Mouse (Mus musculus): ENCODE results near the gene Fam129a. TPM values are rescaled to one million over a fixed set of nuclear protein-coding genes. Genes with fewer than 3 reads are reported as not detected.

The Fam129a gene
- total RNA-seq, 1 experiment, result 7.5 TPM

- no peak for TF ChIP-seq CHD2 (IDR thresholded peaks at IDR 0.05; ENCODE audit: low read depth, low read length)
- no peak for TF ChIP-seq HCFC1 (IDR thresholded peaks at IDR 0.05; ENCODE audit: borderline replicate concordance, insufficient read depth, low read length)
- TF ChIP-seq ZC3H11A (IDR thresholded peaks at IDR 0.05; ENCODE audit: borderline replicate concordance, low read depth, low read length), result no peak
- no peak for TF ChIP-seq ZNF384 (IDR thresholded peaks at IDR 0.05; ENCODE audit: low read depth, low read length)
- no peak for TF ChIP-seq MAFK (IDR thresholded peaks at IDR 0.05; ENCODE audit: insufficient read depth, low read depth, low read length)
- no peak overlapping the region for H3K27ac ChIP-seq (ENCODE audit: insufficient read depth, low read depth, low read length, poor library complexity, severe bottlenecking)
- no peak overlapping the region for H3K4me3 ChIP-seq (ENCODE audit: insufficient read depth in 1 of 2, low read depth in 1 of 2, low read length in 2 of 2, poor library complexity in 1 of 2, severe bottlenecking in 1 of 2)
- H3K4me1 ChIP-seq (ENCODE audit: control insufficient read depth in 2 of 2, insufficient read depth in 2 of 2, low read length in 2 of 2, poor library complexity in 1 of 2), result peaks cover 7 to 11% of the 10 kb centered on the region in 2 experiments
- no peak for DNase-seq (ENCODE audit: low read depth, low spot score)
- no peak overlapping the region for H3K9ac ChIP-seq (ENCODE audit: insufficient read depth, low read depth, low read length, poor library complexity, severe bottlenecking)
- in situ Hi-C loops (cut with MboI; ENCODE audit: low sequenced_read_pairs in 2 of 2, unreplicated experiment in 2 of 2), result no loop called here
- H3K9me3 ChIP-seq (ENCODE audit: control insufficient read depth, insufficient read depth, low read depth, low read length), result no peaks in the 10 kb centered on the region
- H3K36me3 ChIP-seq (ENCODE audit: control insufficient read depth, insufficient read depth, low read length, poor library complexity, severe bottlenecking), result no peaks in the 10 kb centered on the region
Observed at GRCm38 (mm10) chr1:151680971-151681370, 110.0 kb downstream of the Fam129a start.

GRCm38 (mm10) chr1:151682896-151683295 is 111.9 kb downstream of the Fam129a start:
- TF ChIP-seq CHD2 (IDR thresholded peaks at IDR 0.05; ENCODE audit: low read depth, low read length), result no peak
- in situ Hi-C loops (cut with MboI; ENCODE audit: low sequenced_read_pairs in 2 of 2, unreplicated experiment in 2 of 2), result no loop called here
- H3K36me3 ChIP-seq (ENCODE audit: control insufficient read depth, insufficient read depth, low read length, poor library complexity, severe bottlenecking), result no peaks in the 10 kb centered on the region

GRCm38 (mm10) chr1:151684451-151684892 is 113.5 kb downstream of the Fam129a start:
- H3K27ac ChIP-seq (ENCODE audit: insufficient read depth, low read depth, low read length, poor library complexity, severe bottlenecking), result no peak overlapping the region
- no peak for TF ChIP-seq ZNF384 (IDR thresholded peaks at IDR 0.05; ENCODE audit: low read depth, low read length)
- no peak for TF ChIP-seq HCFC1 (IDR thresholded peaks at IDR 0.05; ENCODE audit: borderline replicate concordance, insufficient read depth, low read length)
- TF ChIP-seq ZC3H11A (IDR thresholded peaks at IDR 0.05; ENCODE audit: borderline replicate concordance, low read depth, low read length), result no peak
- no peak for TF ChIP-seq CHD2 (IDR thresholded peaks at IDR 0.05; ENCODE audit: low read depth, low read length)
- TF ChIP-seq MAFK (IDR thresholded peaks at IDR 0.05; ENCODE audit: insufficient read depth, low read depth, low read length), result no peak
- no peak for DNase-seq (ENCODE audit: low read depth, low spot score)
- H3K9ac ChIP-seq (ENCODE audit: insufficient read depth, low read depth, low read length, poor library complexity, severe bottlenecking), result no peak overlapping the region
- H3K9me3 ChIP-seq (ENCODE audit: control insufficient read depth, insufficient read depth, low read depth, low read length), result no peaks in the 10 kb centered on the region
- no peak overlapping the region for H3K4me3 ChIP-seq (ENCODE audit: insufficient read depth in 1 of 2, low read depth in 1 of 2, low read length in 2 of 2, poor library complexity in 1 of 2, severe bottlenecking in 1 of 2)
- in situ Hi-C loops (cut with MboI; ENCODE audit: low sequenced_read_pairs in 2 of 2, unreplicated experiment in 2 of 2), result no loop called here
- peaks cover 8 to 9% of the 10 kb centered on the region in 2 experiments; a peak in 3 of 4 replicates for H3K4me1 ChIP-seq (ENCODE audit: control insufficient read depth in 2 of 2, insufficient read depth in 2 of 2, low read length in 2 of 2, poor library complexity in 1 of 2)
- H3K36me3 ChIP-seq (ENCODE audit: control insufficient read depth, insufficient read depth, low read length, poor library complexity, severe bottlenecking), result no peaks in the 10 kb centered on the region

More at GRCm38 (mm10) chr1:151682896-151683295, 111.9 kb downstream of the Fam129a start:
- no peak overlapping the region for H3K4me3 ChIP-seq (ENCODE audit: insufficient read depth in 1 of 2, low read depth in 1 of 2, low read length in 2 of 2, poor library complexity in 1 of 2, severe bottlenecking in 1 of 2)
- no peak overlapping the region for H3K9ac ChIP-seq (ENCODE audit: insufficient read depth, low read depth, low read length, poor library complexity, severe bottlenecking)
- no peaks in the 10 kb centered on the region for H3K9me3 ChIP-seq (ENCODE audit: control insufficient read depth, insufficient read depth, low read depth, low read length)
- DNase-seq (ENCODE audit: low read depth, low spot score), result no peak
- peaks cover 8 to 9% of the 10 kb centered on the region in 2 experiments; a peak in 3 of 4 replicates for H3K4me1 ChIP-seq (ENCODE audit: control insufficient read depth in 2 of 2, insufficient read depth in 2 of 2, low read length in 2 of 2, poor library complexity in 1 of 2)
- H3K27ac ChIP-seq (ENCODE audit: insufficient read depth, low read depth, low read length, poor library complexity, severe bottlenecking), result no peak overlapping the region

GRCm38 (mm10) chr1:151684978-151685377 is 114.0 kb downstream of the Fam129a start:
- Histone ChIP-seq H3K9me3 (ENCODE audit: control insufficient read depth, insufficient read depth, low read depth, low read length) (no peaks in the 10 kb centered on the region), H3K4me1 (ENCODE audit: control insufficient read depth in 2 of 2, insufficient read depth in 2 of 2, low read length in 2 of 2, poor library complexity in 1 of 2) (peaks cover 8 to 9% of the 10 kb centered on the region in 2 experiments; a peak in 3 of 4 replicates), H3K4me3 (ENCODE audit: insufficient read depth in 1 of 2, low read depth in 1 of 2, low read length in 2 of 2, poor library complexity in 1 of 2, severe bottlenecking in 1 of 2) (no peak overlapping the region), H3K9ac (ENCODE audit: insufficient read depth, low read depth, low read length, poor library complexity, severe bottlenecking) (no peak overlapping the region), H3K27ac (ENCODE audit: insufficient read depth, low read depth, low read length, poor library complexity, severe bottlenecking) (no peak overlapping the region), H3K36me3 (ENCODE audit: control insufficient read depth, insufficient read depth, low read length, poor library complexity, severe bottlenecking) (no peaks in the 10 kb centered on the region)
- TF ChIP-seq ZNF384 (IDR thresholded peaks at IDR 0.05; ENCODE audit: low read depth, low read length) (no peak), MAFK (IDR thresholded peaks at IDR 0.05; ENCODE audit: insufficient read depth, low read depth, low read length) (no peak), HCFC1 (IDR thresholded peaks at IDR 0.05; ENCODE audit: borderline replicate concordance, insufficient read depth, low read length) (no peak), ZC3H11A (IDR thresholded peaks at IDR 0.05; ENCODE audit: borderline replicate concordance, low read depth, low read length) (no peak), CHD2 (IDR thresholded peaks at IDR 0.05; ENCODE audit: low read depth, low read length) (no peak)
- in situ Hi-C loops (cut with MboI; ENCODE audit: low sequenced_read_pairs in 2 of 2, unreplicated experiment in 2 of 2), result no loop called here
- no peak for DNase-seq (ENCODE audit: low read depth, low spot score)
